In the genomic region with DNA sequence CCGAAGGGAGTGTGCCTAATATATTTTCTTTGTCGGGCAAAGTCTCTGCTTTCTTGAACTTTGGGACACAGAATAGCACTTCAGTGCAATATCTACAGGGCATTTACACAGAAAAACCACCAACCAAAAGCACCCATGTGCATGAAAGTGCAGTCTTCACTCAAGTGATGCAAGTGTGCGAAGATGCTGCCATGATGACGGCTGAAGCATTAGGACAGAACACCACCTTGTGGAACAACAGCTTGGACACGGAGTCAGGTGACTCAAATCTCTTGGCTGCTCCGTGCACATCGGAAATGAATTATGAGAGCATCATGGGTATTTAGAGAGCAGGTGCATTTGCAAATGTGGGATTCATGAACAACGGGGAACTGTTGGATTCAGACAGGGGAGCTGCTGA, we compare ENCODE assay signal across 23 mouse cellular contexts.
DNase-seq lines count a peak whose midpoint lies in the region; ATAC-seq and TF ChIP-seq lines count a peak whose summit lies in the region.
"Had no signal": no experiment of that assay in that cellular context is flagged by ENCODE, and none has a peak within 500 bp of the region (broad histone marks: within the 10 kb centered on the region; RNA-seq: fewer than 3 reads in every experiment).

No protein-coding gene starts in this region.

- no peaks in the 10 kb centered on the region for H3K79me2 ChIP-seq in CH12.LX (replicated peaks; ENCODE audit: control insufficient read depth, extremely low read depth, insufficient read depth, poor library complexity, severe bottlenecking)

- TF ChIP-seq RAD21 in CH12.LX (IDR thresholded peaks at IDR 0.05; ENCODE audit: low read depth, low read length): peak; percentile 61

- peak; percentile 53 for DNase-seq in CD4-positive, CD25-positive, alpha-beta regulatory T cell, adult 2 months (ENCODE audit: low read depth, low spot score)
- DNase-seq in midbrain, embryonic 11.5 days (ENCODE audit: low spot score, missing footprints): peak; percentile 44
- DNase-seq in midbrain, embryonic 14.5 days: no peak
- DNase-seq in CH12.LX (ENCODE audit: extremely low read depth): peak; percentile 57
- no peak for DNase-seq in right cerebral cortex, postnatal 25 days
- DNase-seq: adrenal gland, adult 2 months; adrenal gland, postnatal 10 days; adrenal gland, postnatal 25 days; cerebellum, adult 11 months; cerebellum, adult 18-20 months; cerebellum, adult 8-10 months; cerebellum, adult 9-11 months; cerebellum, postnatal 14 days; cerebellum, postnatal 36 days; embryo, embryonic 11 days had no signal

- H3K4me2 ChIP-seq in midbrain, embryonic 11.5 days: no peak overlapping the region
- no peak overlapping the region for H3K4me2 ChIP-seq in midbrain, embryonic 14.5 days (ENCODE audit: low read length)
- peak overlapping the region; percentile 76 for H3K4me2 ChIP-seq in CH12.LX (ENCODE audit: insufficient read depth, low read depth, poor library complexity, severe bottlenecking)
- H3K4me2 ChIP-seq: embryonic facial prominence, embryonic 13.5 days; embryonic facial prominence, embryonic 15.5 days; forebrain, embryonic 12.5 days had no signal

- TF ChIP-seq POLR2A in CH12.LX (IDR thresholded peaks at IDR 0.05; ENCODE audit: low read depth, low read length): no peak

- no peak for TF ChIP-seq EP300 in CH12.LX (IDR thresholded peaks at IDR 0.05; ENCODE audit: low read length)

- dilution Hi-C loops in CH12.LX (cut with MboI; ENCODE audit: extremely low pct_ligation_motif_present, extremely low pct_unique_long_range_greater_than_20kb, low sequenced_read_pairs): no loop called here

- no peak overlapping the region for H3K27ac ChIP-seq in midbrain, embryonic 11.5 days (ENCODE audit: low read depth, low read length)
- no peak overlapping the region for H3K27ac ChIP-seq in midbrain, embryonic 14.5 days (replicated peaks; ENCODE audit: low read depth, low read length)
- peak overlapping the region; percentile 100 for H3K27ac ChIP-seq in CH12.LX (ENCODE audit: insufficient read depth, low read depth)
- H3K27ac ChIP-seq: embryonic facial prominence, embryonic 13.5 days; embryonic facial prominence, embryonic 15.5 days; forebrain, embryonic 12.5 days had no signal

- no peak overlapping the region for H3K4me3 ChIP-seq in midbrain, embryonic 11.5 days (ENCODE audit: low read depth, low read length)
- H3K4me3 ChIP-seq in midbrain, embryonic 14.5 days (replicated peaks; ENCODE audit: low read depth, low read length): no peak overlapping the region
- H3K4me3 ChIP-seq in CH12.LX (replicated peaks in 1 of 3; ENCODE audit: low read depth in 2 of 3, low read length in 2 of 3, poor library complexity in 1 of 3): peak overlapping the region; percentile 10 to 36 (median 26)
- H3K4me3 ChIP-seq: embryonic facial prominence, embryonic 13.5 days; embryonic facial prominence, embryonic 15.5 days; erythroblast, embryonic 14.5 days; forebrain, embryonic 10.5 days; forebrain, embryonic 12.5 days had no signal

- H3K9me3 ChIP-seq in midbrain, embryonic 11.5 days (ENCODE audit: control insufficient read depth, low read length): no peaks in the 10 kb centered on the region
- no peaks in the 10 kb centered on the region for H3K9me3 ChIP-seq in midbrain, embryonic 14.5 days (ENCODE audit: control insufficient read depth, low read length)
- peaks cover 9% of the 10 kb centered on the region for H3K9me3 ChIP-seq in CH12.LX (replicated peaks; ENCODE audit: low read length)
- H3K9me3 ChIP-seq: embryonic facial prominence, embryonic 13.5 days; embryonic facial prominence, embryonic 15.5 days; forebrain, embryonic 10.5 days; forebrain, embryonic 12.5 days had no signal

- no peak for ATAC-seq in CD4-positive, CD25-positive, alpha-beta regulatory T cell, adult 4 months
- ATAC-seq in midbrain, embryonic 11.5 days (ENCODE audit: low FRiP score): no peak
- ATAC-seq in midbrain, embryonic 14.5 days (ENCODE audit: low FRiP score, low TSS enrichment): no peak
- ATAC-seq: forebrain, embryonic 14.5 days; forebrain, embryonic 16.5 days had no signal

- H3K36me3 ChIP-seq in midbrain, embryonic 11.5 days (ENCODE audit: control insufficient read depth, insufficient read depth, low read length): no peaks in the 10 kb centered on the region
- H3K36me3 ChIP-seq in midbrain, embryonic 14.5 days (ENCODE audit: control insufficient read depth, insufficient read depth, low read length): no peaks in the 10 kb centered on the region
- no peaks in the 10 kb centered on the region for H3K36me3 ChIP-seq in CH12.LX (replicated peaks in 1 of 2; ENCODE audit: control insufficient read depth in 1 of 2, insufficient read depth in 1 of 2, low read length in 1 of 2)
- H3K36me3 ChIP-seq: embryonic facial prominence, embryonic 13.5 days; embryonic facial prominence, embryonic 15.5 days; forebrain, embryonic 10.5 days; forebrain, embryonic 12.5 days had no signal

- peak in 1 of 2 experiments; percentile 55; a peak in 2 of 4 replicates for TF ChIP-seq CTCF in CH12.LX (conservative IDR thresholded peaks at IDR 0.05 in 1 of 2, IDR thresholded peaks at IDR 0.05 in 1 of 2; ENCODE audit: low read depth in 2 of 2, low read length in 2 of 2)

- no peaks in the 10 kb centered on the region for H3K27me3 ChIP-seq in midbrain, embryonic 11.5 days (ENCODE audit: control insufficient read depth, insufficient read depth, low read length)
- no peaks in the 10 kb centered on the region for H3K27me3 ChIP-seq in midbrain, embryonic 14.5 days (ENCODE audit: control insufficient read depth, insufficient read depth, low read length)
- H3K27me3 ChIP-seq in CH12.LX (replicated peaks): no peaks in the 10 kb centered on the region
- H3K27me3 ChIP-seq: embryonic facial prominence, embryonic 13.5 days; embryonic facial prominence, embryonic 15.5 days; forebrain, embryonic 12.5 days had no signal

- no peak overlapping the region for H3K9ac ChIP-seq in midbrain, embryonic 11.5 days (ENCODE audit: low read length)
- no peak overlapping the region for H3K9ac ChIP-seq in midbrain, embryonic 14.5 days (replicated peaks; ENCODE audit: low read length)
- peak overlapping the region; percentile 72 for H3K9ac ChIP-seq in CH12.LX (ENCODE audit: insufficient read depth, low read depth)
- H3K9ac ChIP-seq: embryonic facial prominence, embryonic 13.5 days; embryonic facial prominence, embryonic 15.5 days; forebrain, embryonic 12.5 days had no signal

- peaks cover 4% of the 10 kb centered on the region; the same call in 1 of the 2 replicates for H3K4me1 ChIP-seq in midbrain, embryonic 11.5 days (ENCODE audit: control insufficient read depth, insufficient read depth, low read length)
- peaks cover 9% of the 10 kb centered on the region for H3K4me1 ChIP-seq in midbrain, embryonic 14.5 days (ENCODE audit: control insufficient read depth, insufficient read depth, low read length)
- peaks cover 21 to 66% of the 10 kb centered on the region in 2 experiments for H3K4me1 ChIP-seq in CH12.LX (ENCODE audit: control insufficient read depth in 1 of 2, insufficient read depth in 2 of 2)

- in situ Hi-C loops in CH12.LX (cut with MboI; ENCODE audit: low pct_ligation_motif_present, low pct_unique_long_range_greater_than_20kb, low sequenced_read_pairs): no loop called here

- 92% methylated on average over 8 of the region's 8 CpGs for WGBS in midbrain, embryonic 11.5 days
- 92% methylated on average over 8 of the region's 8 CpGs for WGBS in midbrain, embryonic 14.5 days

TF ChIP-seq in CH12.LX, 34 proteins besides CTCF, POLR2A, EP300 and RAD21:
- no peak for TF ChIP-seq GABPA (IDR thresholded peaks at IDR 0.05; ENCODE audit: insufficient replicate concordance, low read depth, low read length)
- no peak for TF ChIP-seq PAX5 (IDR thresholded peaks at IDR 0.05; ENCODE audit: low read length)
- no peak for TF ChIP-seq MXI1 (IDR thresholded peaks at IDR 0.05; ENCODE audit: low read depth, low read length)
- no peak; the same call in 1 of the 2 replicates for TF ChIP-seq ZNF384 (IDR thresholded peaks at IDR 0.05; ENCODE audit: low read depth, low read length)
- peak; percentile 54 for TF ChIP-seq SMC3 (IDR thresholded peaks at IDR 0.05; ENCODE audit: low read depth, low read length)
- 0 out of 2 replicates have a peak, but pooled peaks have one; percentile 13 for TF ChIP-seq UBTF (IDR thresholded peaks at IDR 0.05; ENCODE audit: low read depth, low read length)
- TF ChIP-seq MAFK (IDR thresholded peaks at IDR 0.05; ENCODE audit: insufficient replicate concordance, low read length): peak; percentile 1; the same call in 1 of the 2 replicates
- no peak for TF ChIP-seq NELFE (IDR thresholded peaks at IDR 0.05; ENCODE audit: low read depth, low read length)
- no peak for TF ChIP-seq ZKSCAN1 (IDR thresholded peaks at IDR 0.05; ENCODE audit: borderline replicate concordance, low read depth, low read length)
- TF ChIP-seq ZMIZ1 (IDR thresholded peaks at IDR 0.05; ENCODE audit: low read depth, low read length): no peak
- peak; percentile 31 for TF ChIP-seq USF2 (conservative IDR thresholded peaks at IDR 0.05; ENCODE audit: low read depth, low read length)
- TF ChIP-seq ZC3H11A (IDR thresholded peaks at IDR 0.05; ENCODE audit: low read depth, low read length): no peak
- TF ChIP-seq USF1 (IDR thresholded peaks at IDR 0.05; ENCODE audit: low read depth, low read length): peak; percentile 46
- no peak; the same call in none of the 2 replicates for TF ChIP-seq MYC (IDR thresholded peaks at IDR 0.05; ENCODE audit: low read depth, low read length)

Comparison
In these comparisons a context has a peak if more than half of its experiments do, and no peak if none do; other contexts are left out.
1. DNase-seq: peak in CD4-positive, CD25-positive, alpha-beta regulatory T cell, adult 2 months (single experiment), midbrain, embryonic 11.5 days (single experiment) and CH12.LX (single experiment); none in midbrain, embryonic 14.5 days (single experiment) and right cerebral cortex, postnatal 25 days (single experiment).
2. H3K4me3 ChIP-seq: peak in CH12.LX (3 of 3); none in midbrain, embryonic 11.5 days (single experiment) and midbrain, embryonic 14.5 days (single experiment).